In the genomic region with DNA sequence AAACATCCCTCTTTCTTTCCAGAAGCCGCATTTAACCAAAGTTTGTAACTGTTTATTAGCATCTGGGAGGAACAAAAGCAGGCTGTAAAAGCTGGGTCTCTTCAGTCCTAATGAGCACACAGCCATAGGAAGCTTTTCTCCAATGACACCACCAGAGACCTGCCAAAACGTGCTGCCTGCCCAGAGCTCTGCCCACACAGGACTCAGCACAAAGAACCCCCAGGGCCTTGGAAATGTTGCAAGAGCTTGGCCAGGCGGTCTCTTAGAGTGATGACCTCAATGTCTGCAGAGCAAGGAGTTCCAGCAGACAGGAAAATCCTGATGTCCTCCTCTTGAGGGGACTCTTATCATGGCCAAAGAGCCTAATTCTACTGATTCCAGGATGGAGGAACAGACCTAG, we compare ENCODE assay signal across 13 mouse cellular contexts. TPM values are rescaled to one million over a fixed set of nuclear protein-coding genes. Genes with fewer than 3 reads are reported as not detected.
A peak's percentile ranks its signal among the peaks of the same experiment; 100 is the strongest.
DNase-seq lines count a peak whose midpoint lies in the region; ATAC-seq and TF ChIP-seq lines count a peak whose summit lies in the region.
"Had no signal": no experiment of that assay in that cellular context is flagged by ENCODE, and none has a peak within 500 bp of the region (broad histone marks: within the 10 kb centered on the region; RNA-seq: fewer than 3 reads in every experiment).

No protein-coding gene starts in this region.

- intact Hi-C loops in heart, postnatal 25 days (cut with DNase I) = no loop called here
- intact Hi-C loops in left cerebral cortex, postnatal 10 days (cut with DNase I) = no loop called here

- no peak for ATAC-seq in erythroid progenitor cell, adult 5-6 weeks (replicated peaks; ENCODE audit: low FRiP score, poor library complexity, severe bottlenecking)

- peak; percentile 13 for DNase-seq in cerebellum, adult 11-12 months
- DNase-seq in cerebellum, postnatal 36 days = no peak
- DNase-seq in lung, postnatal 36 days = peak; percentile 51
- DNase-seq in lung, adult 2 months = no peak
- DNase-seq in cerebellum, postnatal 25 days = peak; percentile 29 to 39
- DNase-seq in heart, postnatal 25 days (ENCODE audit: low spot score) = peak; percentile 49
- no peak for DNase-seq in left cerebral cortex, postnatal 10 days (ENCODE audit: extremely low spot score in 1 of 2, low spot score in 2 of 2)
- DNase-seq: layer of hippocampus, postnatal 36 days; midbrain, embryonic 14.5 days; thymus, postnatal 4 days had no signal

- peaks cover 38% of the 10 kb centered on the region for H3K4me1 ChIP-seq in lung, adult 2 months (ENCODE audit: control insufficient read depth, insufficient read depth, low read length)

- no peak for TF ChIP-seq CTCF in lung, adult 2 months (IDR thresholded peaks at IDR 0.05; ENCODE audit: insufficient read depth, low read length)

- no peak for TF ChIP-seq POLR2A in lung, adult 2 months (IDR thresholded peaks at IDR 0.05; ENCODE audit: borderline replicate concordance, extremely low read depth, low read depth, low read length)

- WGBS in lung, adult 2 months = 52% methylated on average over 3 of the region's 3 CpGs

- no peak overlapping the region for H3K4me3 ChIP-seq in lung, adult 2 months (replicated peaks; ENCODE audit: extremely low read depth, low read depth, low read length)
- H3K4me3 ChIP-seq: hindbrain, embryonic 10.5 days had no signal

RNA-seq across cellular contexts. Expression of a gene that starts 28.5 kb away (rescaled TPM):
- 36.2 and 37.7 TPM in 2 replicates for polyA plus RNA-seq in lung, adult 2 months (2012; rRNA removed)
- 10 to 100 TPM; 34.9 to 37.7 TPM for total RNA-seq in heart, postnatal 25 days (2021)
- 10 to 100 TPM; 13.1 to 18.7 TPM for total RNA-seq in left cerebral cortex, postnatal 10 days (2021)
- total RNA-seq in erythroid progenitor cell, adult 5-6 weeks (2015; ENCODE audit: low replicate concordance) = 1.3 TPM in 1 of 2 replicates, not detected in the other
- total RNA-seq in erythroid progenitor cell, adult 5-6 weeks (2017; ENCODE audit: low replicate concordance) = 1.5 and 6.5 TPM in 2 replicates
- total RNA-seq: G1E had no signal
- polyA plus RNA-seq: G1E had no signal

Comparison
In these comparisons a context has a peak if more than half of its experiments do, and no peak if none do; other contexts are left out.
1. DNase-seq: peak in cerebellum, adult 11-12 months (single experiment), lung, postnatal 36 days (single experiment), cerebellum, postnatal 25 days (2 of 2) and heart, postnatal 25 days (single experiment); none in cerebellum, postnatal 36 days (0 of 2), lung, adult 2 months (single experiment) and left cerebral cortex, postnatal 10 days (0 of 2).